Mouse (Mus musculus) right cerebral cortex, postnatal 36 days (tissue): ENCODE measurements around the gene Vmn2r94.

Experiments
- DNase-seq, 2 experiments: peaks; one replicate each; pipeline ENCODE4 v3.0.0; 2022; ENCODE audit warnings: low spot score in 2 of 2, mixed read lengths in 1 of 2

Vmn2r94 gene

DNA sequence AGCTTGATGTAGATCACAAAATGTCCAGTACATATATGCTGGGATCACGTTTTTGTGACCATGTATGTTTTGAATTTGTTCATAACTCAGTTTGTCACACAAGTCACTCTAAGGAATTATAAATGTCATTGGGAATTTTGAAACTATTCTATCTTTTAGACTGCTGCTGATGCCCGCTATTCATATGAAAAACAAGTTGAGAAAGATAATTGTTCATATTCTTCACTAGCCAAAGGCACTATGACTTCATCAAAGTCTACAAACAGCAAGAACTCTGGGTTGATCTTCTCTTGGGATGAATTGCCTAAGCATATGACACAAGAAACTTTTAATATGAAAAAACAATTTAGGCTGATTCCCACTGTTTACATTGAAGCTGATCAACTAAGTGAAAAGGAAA, at the start of gene Vmn2r94:
Gene Vmn2r94, minus strand, starts transcription at position 101 of the 400 bp plus-strand sequence.
- no peak for DNase-seq

DNA sequence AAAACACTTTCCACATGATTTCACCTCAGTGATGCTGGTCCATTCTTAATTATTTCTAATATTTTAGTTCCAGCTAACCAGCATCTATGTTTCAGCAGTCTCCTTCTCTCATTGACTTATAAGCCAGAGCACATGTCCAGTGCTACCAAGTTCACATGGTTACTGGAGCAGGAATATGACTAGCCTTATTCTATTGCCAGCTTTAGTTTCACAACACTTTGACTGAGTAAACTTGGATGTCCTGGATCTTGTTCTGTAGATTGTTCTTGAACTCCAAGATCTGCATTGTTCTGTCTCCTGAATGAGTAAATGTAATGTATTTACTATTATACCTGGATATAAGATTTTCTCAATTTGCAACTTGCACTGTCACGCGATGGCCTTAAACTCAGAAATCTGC, 45.5 kb upstream of the Vmn2r94 start:
- no peak for DNase-seq

DNA sequence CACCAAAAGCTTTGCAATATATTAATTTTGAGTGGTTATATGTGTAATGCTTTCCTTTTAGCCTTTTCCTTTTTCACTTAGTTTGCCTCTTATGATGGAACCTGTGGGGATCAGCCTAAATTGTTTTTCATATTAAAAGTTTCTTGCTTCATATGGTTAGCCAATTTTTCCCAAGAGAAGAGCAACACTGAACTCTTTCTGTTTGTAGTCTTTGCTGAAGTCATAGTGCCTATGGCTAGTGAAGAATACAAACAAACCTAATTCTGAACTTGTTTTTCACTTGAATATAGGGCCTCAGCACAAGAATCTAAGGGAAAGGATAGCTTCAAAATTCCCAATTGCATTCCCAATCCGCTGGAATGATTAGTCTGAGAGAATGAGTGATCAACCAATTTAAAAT, 20.2 kb upstream of the Vmn2r94 start, which contains the start of gene Vmn2r93:
Gene Vmn2r93, plus strand, starts transcription at position 301 of the 400 bp plus-strand sequence.
- no peak for DNase-seq

DNA sequence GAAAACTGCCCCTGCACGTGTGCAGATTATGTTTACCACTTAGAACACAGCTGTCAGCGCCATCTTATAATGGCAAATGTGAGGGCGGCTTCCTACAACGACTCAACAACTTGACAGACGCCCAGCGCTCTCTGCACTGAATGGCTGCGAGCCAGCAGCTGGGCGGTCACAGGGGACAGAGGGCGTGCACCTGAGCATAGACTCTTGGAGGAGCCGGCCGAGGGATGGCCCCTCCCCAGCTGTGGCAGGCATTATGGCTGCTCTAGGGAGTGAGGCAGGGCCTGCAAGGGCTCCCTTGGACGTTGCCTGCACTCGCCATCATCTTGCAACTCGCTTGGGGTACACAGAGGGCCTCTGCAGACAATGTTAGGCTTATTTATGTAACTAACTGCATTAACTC, 40.6 kb downstream of the Vmn2r94 start:
- DNase-seq, result no peak

DNA sequence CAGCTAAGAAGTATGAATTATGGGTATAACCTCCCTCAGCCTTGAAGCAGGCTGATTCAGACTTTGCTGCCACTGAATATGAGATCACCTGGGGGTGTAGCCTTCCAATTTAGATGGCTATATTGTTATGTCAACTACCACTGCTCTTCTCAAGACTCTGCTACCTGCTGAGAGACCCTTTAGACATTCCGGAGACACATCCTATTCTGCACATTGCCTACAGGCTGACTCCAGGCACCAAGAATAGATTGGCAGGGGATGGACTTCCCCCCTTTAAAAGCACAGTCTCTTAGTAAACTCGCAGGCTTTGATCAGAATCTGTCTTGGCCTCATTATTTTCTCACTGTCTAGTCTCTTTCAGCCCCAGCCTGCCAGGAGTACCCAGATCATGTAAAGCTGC, 45.6 kb downstream of the Vmn2r94 start:
- no peak for DNase-seq

DNA sequence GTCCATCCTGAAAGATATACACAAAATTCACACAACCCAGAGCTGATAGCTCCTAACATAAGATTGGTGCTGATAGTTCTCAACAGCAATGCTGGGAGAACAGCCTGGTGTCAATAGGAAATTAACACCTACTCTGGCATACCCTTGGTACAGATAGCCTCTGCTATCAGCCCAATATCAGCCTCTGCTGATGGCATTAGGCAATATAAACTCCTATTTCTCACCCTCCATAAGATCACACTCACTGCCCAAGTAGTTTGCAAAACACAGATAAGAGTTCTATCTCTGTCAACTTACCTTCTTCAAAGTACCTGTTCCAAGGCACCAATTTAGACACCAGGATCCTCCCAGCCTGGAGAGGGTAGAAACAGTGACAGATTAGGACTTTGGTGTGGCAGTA, 56.3 kb downstream of the Vmn2r94 start:
- DNase-seq, result no peak
